Comparison of ENCODE assay signal across 1 mouse cellular context in the genomic region with DNA sequence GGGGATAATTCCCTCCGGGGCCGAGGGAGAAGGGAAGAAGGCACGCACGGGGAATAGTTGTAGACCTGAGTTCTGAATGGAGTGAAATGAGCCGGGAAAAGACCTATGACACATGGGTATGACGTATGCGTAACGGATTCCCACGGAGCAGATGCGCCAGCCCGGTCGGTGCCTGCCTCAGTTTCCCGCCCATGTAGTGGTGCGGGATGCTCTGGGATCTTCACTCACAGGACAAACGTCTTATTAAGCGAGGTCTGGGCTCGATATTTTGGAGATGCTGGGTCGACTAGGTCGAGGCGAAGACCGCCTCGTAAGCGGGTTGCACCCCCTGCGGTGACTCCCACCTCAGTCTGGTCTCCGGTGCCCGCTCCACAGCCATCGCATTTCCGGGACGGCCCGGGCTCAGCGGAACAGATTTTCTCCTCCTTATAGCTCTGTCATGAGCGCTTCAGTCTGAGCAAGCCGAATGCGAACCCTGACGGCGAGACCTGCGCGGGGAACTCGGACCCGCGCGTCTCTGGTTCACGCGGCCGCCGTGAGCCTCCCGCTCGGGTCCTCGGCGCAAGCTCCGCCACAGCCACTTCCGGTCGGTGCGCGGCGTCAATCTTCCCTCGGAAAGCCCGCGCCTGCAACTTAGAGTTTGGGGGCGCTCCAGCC.
A peak's percentile ranks its signal among the peaks of the same experiment; 100 is the strongest.
TF ChIP-seq lines count a peak whose summit lies in the region.

A gene (minus strand): TSS at position 581 of the 657 bp plus-strand sequence.

TF ChIP-seq in CH12.LX, 34 proteins besides CTCF, POLR2A, EP300 and RAD21 (continued from another document):
- TF ChIP-seq USF1 (IDR thresholded peaks at IDR 0.05; ENCODE audit: low read depth, low read length) (no peak), JUN (IDR thresholded peaks at IDR 0.05; ENCODE audit: insufficient read depth, low read depth, low read length) (no peak), SIN3A (IDR thresholded peaks at IDR 0.05; ENCODE audit: low read length) (peak; percentile 87)
